Mouse (Mus musculus): ENCODE results near the gene Lrrc15.

The Lrrc15 gene

DNA sequence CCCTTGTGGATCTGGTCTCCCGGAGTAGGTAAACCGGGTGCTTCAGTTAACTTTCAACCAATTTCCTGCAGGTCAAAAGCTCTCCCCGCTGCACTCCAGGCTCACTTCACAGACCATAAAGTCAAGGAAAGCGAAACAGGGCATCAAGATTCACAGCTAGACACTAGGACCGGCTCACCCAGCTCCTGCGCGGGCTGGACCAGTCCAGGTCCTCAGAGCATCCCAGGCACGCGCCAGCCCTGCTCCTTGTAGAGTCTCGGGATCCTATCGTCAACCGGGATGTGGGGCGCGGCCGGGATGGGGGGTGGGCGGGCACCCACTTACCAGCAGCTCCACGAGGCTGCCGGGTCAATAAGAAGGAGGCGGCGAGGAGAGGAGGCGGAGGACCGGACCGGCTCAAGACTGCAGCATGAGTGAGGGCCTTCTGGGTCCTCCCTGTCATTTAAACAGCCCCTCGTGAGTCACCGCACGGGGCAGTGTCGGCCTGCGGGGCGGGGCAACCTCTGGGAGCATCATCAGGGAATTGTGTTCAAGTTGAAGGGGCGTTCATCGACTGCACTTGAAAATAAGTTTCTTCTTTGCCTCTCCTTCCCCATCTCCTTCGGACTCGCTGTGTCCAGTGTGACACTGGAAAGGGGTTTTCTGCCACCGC, at the start of gene Lrrc15:
Lrrc15 (minus strand) TSS at position 413 of the 652 bp plus-strand sequence.
- no peak for DNase-seq (ENCODE audit: low spot score)

- no peak for DNase-seq (ENCODE audit: low spot score)
These were observed 31.2 kb upstream of the Lrrc15 start for GRCm38 (mm10) chr16:30314236-30314635.

DNA sequence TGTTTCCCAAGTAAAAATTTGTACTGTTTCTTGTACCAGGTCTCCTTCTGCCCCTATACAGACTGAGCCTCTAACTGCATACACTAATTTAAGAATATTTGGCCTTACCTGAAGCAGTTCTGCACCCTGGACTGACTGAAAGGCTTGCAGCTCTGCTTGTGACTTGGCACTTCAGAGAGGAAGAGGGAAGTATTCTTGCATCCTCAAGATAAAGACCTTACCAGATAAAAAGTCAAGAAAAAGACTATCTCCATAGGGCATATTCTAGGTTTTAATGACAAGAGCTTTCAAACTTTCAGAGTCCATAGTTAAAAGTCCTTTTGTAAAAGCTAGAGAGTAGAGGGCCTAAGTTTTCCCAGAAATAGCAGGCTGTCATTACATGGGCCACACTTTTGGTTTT, 27.6 kb upstream of the Lrrc15 start, which contains the start of gene Gp5:
Gp5 (minus strand) TSS at position 133 of the 400 bp plus-strand sequence.
- DNase-seq (ENCODE audit: low spot score): no peak

GRCm38 (mm10) chr16:30310171-30310515, 27.1 kb upstream of the Lrrc15 start:
- DNase-seq (ENCODE audit: low spot score): no peak

DNA sequence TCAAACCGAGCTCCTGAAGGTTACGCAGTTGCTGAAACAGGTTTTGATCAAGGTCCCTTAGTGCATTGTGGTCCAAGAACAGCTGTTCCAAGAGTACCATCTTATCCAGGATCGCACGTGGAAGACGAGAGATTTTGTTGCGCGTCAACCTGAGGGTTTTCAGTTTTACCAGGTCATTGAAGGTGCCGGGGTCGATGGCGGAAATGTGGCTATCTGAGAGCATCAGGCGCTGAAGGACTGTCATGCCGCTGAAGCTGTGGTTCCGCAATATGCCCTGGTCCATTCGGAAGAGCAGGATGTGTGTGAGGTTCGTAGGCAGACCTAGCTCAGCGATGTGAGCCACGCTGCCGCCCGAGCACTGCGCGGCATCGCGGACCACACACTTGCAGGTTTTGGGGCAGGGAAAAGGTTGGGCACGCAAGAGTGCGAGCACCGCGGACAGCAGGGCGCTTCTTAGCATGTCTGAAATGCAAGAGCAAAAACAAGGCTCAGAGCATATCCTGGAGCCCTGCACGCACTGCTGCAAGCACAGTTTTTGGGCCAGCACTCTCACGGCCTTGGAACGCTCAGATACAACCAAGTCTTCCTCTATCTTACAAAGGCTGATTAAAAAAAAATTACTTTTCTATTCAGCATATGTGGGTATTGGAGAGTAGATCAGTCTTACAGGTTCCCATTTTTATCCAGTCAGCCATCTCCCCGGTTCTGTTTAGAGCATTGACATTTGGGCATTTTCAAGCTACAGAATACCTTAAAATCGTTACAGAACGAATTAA, 26.5 kb upstream of the Lrrc15 start:
- no peak for DNase-seq (ENCODE audit: low spot score)

DNA sequence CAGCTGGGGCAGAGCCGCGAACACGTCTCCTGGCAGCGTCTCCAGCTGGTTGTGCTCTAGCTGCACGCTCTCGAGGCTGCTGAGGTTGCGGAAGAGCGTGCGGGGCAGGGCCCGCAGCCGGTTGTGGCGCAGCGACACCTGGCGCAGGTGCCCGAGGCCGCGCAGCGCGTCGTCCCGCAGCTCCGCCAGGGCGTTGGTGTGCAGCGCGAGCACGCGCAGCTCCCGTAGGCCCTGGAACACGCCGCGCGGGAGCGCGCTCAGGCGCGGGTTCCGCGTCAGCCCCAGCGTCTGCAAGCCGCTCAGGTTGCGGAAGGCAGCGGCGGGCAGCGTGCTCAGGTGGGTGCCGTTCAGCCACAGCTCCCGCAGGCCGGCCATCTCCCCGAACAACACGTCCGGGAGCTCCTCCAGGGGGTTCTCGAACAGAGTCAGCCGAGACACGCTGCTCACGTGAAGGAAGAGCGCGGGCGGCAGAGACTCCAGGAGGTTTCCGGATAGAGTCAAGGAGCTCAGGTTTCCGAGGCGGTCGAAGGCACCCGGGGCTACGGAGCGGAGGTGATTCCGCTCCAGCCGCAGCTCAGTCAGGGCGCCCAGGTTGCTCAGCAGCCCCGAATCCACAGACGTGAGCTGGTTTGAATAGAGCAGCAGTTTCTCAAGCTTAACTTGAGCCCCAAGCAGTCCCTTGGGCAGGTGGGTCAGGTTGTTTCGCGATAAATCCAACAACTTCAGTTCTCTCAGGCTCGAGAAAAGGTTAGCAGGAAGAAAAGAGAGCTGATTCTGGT, 25.7 kb upstream of the Lrrc15 start:
- DNase-seq (ENCODE audit: low spot score): no peak

DNA sequence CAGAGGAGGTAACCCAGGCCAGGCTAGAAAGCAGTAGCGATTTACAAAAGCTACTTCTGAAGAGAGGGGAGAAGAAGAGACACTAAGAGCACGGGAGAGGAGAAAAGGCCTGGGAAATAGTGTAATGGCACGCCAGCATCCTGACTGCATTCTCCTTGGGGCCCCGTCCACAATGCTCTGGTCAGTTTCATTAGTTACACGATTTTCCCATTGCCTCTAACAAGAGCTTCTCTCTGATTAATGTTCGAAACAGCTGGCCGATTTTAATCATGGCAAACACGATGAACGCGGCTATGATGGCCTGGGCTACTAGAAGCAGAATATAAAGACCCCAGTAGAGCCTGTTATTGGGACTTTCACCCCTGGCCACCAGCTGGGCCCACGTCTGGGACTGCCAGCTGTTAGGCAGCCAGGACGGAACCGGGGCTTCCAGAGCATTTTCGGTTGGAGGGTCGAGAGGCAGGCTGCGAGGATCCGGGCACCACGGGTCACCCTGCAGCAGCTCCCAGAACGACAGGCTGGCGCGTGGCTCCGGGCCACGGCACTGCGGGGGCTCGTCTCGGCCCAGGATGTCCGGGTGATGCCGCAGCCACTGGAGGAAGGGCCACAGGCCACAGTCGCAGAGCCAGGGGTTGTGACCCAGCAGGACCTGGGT, 25.0 kb upstream of the Lrrc15 start:
- no peak for DNase-seq (ENCODE audit: low spot score)

DNA sequence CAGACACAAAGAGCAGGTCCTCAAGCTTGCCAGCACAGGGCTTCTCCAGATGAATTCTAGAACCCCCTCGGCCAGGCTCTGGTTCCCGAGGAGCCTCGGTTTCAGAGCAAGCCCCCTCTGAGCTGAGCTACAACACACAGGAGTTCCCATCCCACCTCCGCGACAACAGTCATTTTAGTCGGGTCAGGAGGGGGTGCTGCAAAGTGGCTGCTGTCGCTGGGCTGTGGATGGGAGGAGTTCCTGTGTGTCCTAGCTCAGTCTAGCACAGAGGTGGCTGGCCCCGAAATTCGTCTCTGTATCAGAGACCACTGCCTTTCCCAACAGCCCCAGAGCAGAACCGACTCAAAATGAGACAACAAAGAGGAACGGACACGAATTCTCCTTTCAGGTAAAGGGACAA, 24.2 kb upstream of the Lrrc15 start:
- no peak for DNase-seq (ENCODE audit: low spot score)

- no peak for DNase-seq (ENCODE audit: low spot score)
These were observed 23.0 kb upstream of the Lrrc15 start for GRCm38 (mm10) chr16:30306102-30306501.

DNA sequence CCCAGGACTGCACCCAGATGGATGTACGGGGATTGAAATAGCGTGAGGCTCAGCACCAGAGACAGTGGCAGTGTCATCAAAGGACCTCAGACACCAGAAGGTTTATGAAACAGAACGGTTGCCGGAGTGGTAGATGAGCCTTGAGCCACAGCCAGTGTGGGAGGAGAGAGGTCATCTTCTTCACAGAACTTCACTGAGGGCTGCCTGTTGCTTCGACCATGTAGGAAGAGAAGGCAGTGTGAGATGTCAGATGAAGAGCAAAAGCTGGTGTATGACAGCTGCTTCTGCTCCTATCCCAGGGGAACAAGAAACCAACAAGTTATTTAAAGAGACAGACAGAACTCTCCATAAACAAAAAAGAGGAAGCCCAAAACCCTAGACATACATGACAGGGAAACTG, 21.2 kb upstream of the Lrrc15 start:
- DNase-seq (ENCODE audit: low spot score): no peak

DNA sequence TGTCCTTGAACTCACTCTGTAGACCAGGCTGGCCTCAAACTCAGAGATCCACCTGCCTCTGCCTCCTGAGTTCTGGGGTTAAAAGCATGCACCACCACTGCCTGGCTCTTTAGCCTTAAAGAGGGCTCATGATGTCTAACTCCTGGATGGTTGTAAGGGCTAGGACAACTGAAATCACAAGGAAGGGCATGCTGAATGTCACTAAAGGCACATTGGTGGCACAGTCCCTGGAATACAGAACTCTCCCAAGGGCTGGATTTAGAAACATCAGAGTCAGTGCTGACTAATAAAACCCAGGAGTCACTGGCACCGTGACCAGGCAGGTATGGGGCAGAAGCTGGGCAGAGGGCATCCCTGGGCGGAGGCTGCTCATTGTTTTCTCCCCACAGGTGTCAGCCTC, 20.4 kb upstream of the Lrrc15 start:
- DNase-seq (ENCODE audit: low spot score): no peak

DNA sequence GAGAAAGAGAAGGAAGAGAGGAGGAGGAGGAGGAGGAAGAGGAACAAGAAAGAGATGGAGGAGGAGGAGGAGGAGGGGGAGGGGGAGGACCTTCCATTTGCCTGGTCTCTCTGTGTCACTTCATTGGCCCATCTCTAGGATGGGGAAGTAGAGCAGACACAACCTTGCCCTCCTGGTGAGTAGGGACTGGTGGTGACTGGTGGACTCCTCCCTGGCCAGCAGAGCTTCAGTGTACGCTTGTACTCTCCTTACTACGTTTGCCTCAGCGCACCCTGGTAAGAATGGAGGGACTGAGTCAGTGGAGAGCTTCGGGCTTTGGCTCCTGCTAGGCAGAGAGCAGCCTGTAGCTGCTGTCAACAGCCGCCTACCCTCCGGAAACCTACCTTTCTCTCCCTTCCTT, 19.6 kb upstream of the Lrrc15 start:
- DNase-seq (ENCODE audit: low spot score): no peak

- DNase-seq (ENCODE audit: low spot score): no peak
These were observed 16.7 kb upstream of the Lrrc15 start for GRCm38 (mm10) chr16:30299711-30300277.

DNA sequence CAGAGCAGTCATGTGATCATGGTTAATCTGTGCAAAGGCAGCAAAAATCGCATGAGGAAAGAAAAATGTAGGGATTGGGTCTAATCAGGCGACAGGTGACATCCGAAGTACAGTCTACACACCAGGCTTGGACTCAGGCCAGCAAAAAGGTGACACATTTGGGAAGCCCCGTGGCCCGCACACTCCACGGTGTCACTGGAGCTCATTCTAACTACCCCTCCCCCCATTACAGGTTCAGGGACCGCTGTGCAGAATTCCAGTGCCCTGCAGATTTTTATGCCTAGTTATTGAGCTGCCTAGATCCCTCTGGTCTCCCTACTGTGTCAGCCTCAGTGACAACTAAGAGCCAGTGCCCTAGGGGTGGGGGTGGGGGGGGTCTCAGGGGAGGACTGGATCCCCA, 14.4 kb upstream of the Lrrc15 start:
- no peak for DNase-seq (ENCODE audit: low spot score)

DNA sequence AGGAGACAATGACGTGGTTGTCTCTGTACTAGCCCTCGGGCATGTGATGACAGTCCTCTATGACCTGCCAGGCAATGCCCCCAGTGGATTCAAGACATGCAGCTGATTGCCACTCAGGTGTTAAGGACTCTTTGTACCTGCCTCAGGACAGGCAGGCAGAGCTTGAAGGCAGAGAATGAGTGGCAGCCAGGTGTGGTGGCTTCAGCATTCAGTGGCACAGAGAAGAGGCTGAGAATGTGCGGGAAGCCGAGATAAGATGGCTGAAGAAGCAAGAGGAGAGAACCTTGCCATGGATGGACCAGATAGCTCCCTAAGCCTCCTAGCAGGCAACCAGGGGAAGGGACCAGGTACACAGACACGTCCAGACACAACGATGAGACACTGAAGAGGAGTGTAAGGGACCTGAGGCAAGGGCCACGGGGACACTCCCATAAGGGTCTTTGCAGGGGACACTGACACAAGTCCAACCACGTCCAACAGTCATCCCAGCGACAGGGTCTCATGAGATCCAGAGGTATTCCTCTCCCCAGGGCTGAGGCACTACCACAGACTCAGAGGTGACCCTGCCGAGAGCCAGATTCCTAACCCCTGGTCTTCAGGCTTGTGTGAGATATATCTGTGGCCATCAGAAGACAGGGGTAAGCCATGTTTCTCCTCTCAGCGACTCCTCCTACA, 13.7 kb upstream of the Lrrc15 start:
- DNase-seq (ENCODE audit: low spot score): no peak

DNA sequence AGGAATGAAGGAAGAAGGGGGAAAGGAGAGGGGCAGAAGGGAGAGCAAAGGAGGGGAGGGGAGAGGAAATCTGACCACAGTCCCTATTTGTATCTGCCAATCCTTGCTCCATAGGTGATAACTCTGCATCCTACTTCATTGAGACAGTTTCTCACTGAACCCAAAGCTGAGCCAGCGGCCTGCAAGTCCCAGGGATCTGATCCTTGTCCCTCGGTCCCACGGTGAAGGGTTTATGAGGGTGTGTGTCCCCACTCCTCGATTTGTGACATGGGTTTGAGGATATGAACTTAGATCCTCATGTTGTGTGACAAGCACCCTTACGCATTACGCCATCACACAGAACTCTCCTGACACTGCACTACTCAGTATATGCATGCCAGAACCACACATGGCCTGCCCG, 12.1 kb upstream of the Lrrc15 start:
- no peak for DNase-seq (ENCODE audit: low spot score)

DNA sequence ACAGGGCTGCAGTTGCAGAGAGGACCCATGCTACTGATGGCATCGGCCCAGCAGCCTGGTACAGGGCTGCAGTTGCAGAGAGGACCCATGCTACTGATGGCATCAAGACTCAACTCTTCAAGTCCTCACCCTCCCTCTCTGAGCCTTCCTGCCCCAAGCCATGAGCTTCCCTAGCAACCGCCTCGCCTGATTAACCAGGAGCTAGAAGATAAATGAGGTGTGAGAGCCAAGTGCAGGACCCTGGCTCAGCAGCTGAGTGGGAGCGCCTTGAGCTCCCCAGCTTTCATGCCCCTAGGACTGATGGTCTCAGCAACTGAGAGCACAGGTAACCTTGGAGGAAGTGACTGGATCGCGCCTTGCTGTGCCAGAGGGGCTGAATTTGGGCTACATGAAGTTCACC, 7.4 kb upstream of the Lrrc15 start:
- DNase-seq (ENCODE audit: low spot score): no peak

DNA sequence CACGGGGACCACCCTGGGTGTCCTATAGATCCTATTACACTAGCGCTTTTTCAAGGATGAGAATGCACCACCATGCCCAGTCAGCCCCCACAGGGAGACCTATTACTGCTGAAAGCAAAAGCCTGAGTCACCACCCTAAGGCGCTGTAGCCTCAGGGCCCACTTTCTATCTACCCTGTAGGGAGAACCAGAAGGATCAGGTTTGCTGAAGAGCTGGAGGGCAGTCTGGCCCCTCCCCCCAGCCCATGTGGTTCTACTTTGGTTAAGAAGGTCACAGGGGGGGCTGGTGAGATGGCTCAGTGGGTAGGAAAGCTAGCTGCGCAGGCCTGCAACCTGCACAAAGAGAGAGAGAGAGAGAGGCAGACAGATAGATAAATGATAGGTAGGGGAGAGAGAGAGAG, 2.6 kb upstream of the Lrrc15 start:
- no peak for DNase-seq (ENCODE audit: low spot score)

DNA sequence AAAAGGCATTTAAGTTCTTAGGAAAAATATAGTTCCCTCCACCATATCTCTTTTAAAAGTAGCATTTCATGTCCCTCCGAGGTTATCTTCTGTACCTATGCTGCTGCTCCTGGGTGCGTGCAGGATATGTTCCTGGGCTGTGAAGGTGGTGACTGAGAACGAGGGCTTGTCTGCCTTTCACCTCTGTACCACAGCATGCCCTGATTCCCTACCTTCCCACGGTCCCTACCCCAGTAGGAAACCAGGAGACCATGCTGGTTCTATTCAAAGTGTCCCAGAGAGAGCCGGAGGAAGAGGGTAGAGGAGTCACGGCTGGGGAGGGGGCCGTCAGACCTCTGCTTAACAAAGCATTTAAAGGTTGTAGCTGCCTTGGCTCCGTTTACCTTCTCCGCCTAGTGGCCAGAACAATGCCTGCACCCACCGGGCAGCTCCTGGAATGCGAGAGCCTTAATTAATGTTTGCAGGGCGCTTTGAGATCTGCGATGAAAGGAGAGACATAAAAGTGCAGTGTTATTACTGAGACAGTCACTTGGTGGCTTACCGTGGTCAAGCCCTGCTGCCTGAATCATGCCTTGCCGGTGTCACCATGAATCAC, 784 bp upstream of the Lrrc15 start:
- DNase-seq (ENCODE audit: low spot score): no peak

GRCm38 (mm10) chr16:30280676-30281297, 2.3 kb downstream of the Lrrc15 start:
- no peak for DNase-seq (ENCODE audit: low spot score)

DNA sequence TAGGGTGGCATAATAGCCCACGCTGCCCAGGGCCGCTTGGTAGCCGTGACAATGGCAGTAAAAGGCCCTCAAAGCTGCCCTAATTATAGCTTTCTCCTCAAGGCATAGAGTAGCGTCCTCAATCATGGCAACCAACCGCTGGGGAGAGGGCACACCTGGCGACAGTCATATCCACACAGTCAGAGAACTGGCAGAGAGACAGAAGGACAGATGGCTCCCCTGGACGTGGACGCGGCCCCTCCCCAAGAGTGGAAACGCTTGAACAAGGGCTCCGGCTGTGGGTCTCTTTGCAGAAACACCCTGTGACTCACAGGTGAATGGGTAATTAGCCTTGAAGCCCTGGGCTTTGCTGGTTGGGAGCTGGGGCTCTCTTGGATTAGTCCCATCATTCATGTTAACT, 4.7 kb downstream of the Lrrc15 start:
- no peak for DNase-seq (ENCODE audit: low spot score)

All from ovary, postnatal 10 days (tissue).